Mouse (Mus musculus) embryo, embryonic 10.5 days (tissue): Measurements from ENCODE around the gene Rnaseh2c.

Source experiments
- DNase-seq: peaks from one replicate; pipeline ENCODE4 v3.0.0-alpha.2; 2015; ENCODE audit warnings: low spot score

The Rnaseh2c gene

DNA sequence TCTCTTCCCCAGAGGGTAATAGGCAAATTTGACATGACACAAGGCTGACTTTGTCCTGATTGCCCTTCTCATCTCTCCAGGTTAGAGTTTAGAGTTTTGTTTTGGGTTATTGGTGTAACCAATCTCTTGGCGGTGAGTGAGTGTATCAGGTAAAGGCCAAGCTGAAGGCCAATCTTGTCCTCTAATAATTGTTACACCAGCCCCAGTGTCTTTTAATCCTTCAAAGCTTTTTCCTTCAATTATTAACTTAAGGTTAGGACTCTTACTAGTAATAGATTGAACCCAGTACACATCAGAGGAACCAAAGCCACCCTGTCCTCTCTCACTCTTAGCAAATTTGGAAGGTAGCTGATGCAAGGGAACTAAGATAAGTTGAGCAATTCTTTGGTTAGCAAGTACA, 26.3 kb upstream of the Rnaseh2c start:
- no peak for DNase-seq

DNA sequence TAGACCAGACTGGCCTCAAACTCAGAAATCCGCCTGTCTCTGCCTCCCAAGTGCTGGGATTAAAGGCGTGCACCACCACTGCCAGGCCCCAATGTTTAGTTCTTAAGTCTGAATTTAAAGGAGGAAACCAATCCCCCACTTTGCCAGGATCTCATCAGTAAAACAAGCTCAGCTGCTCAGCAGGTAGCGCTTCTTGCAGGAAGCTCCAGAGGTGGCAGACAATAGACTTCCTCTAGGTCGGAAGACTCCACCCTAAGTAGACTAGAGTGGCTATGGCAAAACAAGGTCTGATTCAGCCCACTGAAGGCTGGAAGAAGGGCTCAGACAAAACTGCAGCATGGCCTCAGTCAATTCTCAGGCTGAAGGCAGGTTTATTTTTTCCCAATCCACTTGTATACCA, 21.7 kb upstream of the Rnaseh2c start:
- no peak for DNase-seq

DNA sequence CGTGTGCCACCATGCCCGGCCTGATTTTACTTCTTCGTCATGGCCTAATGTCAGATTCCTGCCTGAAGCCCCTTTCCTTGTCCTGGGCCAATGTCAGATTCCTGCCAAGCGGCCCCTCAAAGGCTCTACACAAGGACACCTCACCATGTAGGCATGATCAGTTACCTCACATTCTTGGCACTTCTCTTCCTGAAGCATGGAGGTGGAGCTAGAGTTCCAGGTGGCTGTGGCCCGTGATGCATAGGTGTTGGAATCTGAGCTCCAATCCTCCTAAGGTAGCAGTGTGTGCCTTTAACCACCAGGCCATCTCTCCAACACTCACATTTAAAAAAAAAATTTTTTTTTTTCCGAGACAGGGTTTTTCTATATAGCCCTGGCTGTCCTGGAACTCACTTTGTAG, 20.9 kb upstream of the Rnaseh2c start:
- no peak for DNase-seq

DNA sequence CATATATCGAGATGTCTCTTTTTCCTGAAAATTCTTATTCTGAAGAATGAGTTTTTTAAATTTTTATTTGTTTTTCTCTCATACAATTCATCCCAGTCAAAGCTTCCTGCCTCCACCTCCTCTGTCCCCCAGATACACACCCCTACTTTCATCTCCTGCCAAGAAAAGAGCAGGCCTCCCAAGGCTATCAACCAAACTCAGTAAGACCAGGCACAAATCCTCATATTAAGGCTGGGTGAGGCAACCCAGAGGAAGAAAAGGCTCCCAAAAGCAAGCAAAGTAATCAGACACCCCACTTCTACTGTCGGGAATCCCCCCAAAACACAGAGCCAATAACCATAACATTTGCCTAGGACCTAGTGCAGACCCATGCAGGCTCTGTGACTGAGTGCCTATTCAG, 19.7 kb upstream of the Rnaseh2c start:
- DNase-seq, result no peak

DNA sequence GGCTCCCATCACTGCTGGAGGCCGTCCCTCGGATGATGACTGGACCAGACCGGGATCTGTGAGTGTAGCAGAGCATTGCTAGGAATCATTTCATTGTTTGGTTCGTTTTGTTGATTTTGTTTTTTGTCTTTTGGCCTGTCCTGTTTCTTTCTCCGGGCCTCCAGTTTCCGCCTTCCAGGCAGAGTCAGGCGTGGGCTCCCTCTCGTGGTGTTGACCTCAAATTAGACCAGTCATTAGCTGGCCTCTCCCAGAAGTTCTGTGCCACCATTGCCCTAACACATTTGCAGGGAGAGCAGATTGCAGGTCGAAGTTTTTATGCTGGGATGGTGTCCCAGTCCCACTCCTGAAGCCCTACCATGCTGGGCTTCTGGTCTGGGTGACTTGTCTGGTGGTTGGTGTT, 12.5 kb upstream of the Rnaseh2c start:
- DNase-seq, result no peak

DNA sequence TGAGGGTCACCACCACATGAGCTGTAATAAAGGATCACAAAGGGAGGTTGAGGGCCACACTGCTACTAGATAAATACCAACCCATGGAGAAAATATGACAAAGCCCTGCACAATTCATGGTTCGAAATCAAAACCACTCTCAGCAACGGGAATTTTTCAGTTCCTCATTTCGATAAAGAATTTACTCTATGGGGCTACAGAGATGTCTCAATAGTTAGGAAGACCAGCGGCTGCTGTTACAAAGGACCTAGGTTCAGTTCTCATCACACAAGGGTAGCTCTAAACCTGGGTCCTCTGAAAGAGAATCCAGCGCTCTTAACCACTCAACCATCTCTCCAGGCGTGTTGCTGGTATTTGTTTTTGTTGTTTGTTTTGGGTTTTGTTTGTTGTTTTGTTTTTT, 9.8 kb upstream of the Rnaseh2c start:
- no peak for DNase-seq

DNA sequence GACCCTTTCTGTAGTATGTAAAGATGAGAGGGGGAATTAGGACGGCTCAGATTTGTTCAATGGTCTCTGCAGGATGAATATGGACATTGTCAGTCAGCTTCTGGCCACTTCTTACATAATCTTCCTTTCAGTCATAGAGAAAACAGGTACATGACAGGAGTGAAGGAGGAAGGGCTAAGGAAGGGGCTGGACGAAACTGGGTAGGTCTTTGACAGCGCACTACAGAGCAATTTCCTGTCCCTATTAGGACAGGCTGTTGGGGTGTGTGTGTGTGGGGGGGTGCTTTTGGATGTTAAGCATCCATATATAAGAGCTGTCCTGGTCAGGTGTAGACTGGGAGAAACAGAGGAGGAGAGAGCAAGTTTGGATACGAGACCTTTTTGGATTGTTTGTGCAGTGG, 2.4 kb upstream of the Rnaseh2c start:
- DNase-seq, result no peak

DNA sequence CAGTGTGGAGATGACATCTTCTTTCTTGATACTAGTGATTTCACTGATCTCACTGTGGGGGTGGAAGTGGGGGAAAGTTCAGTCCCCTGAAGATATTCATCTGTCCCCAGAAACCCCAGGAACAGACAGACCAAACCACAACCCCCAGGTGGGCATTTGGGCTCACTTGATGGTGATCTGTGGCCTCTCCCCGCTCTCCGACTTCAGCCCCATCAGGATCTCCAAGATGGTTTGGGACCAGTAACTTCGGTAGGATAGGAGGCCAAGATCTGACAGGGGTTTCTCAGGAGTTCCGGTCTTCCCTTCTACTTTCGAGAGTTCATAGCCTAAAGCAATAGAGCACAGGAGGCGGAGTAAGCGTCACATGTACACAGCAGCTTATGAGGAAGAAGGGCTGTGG, 2.0 kb downstream of the Rnaseh2c start:
- DNase-seq, result no peak

DNA sequence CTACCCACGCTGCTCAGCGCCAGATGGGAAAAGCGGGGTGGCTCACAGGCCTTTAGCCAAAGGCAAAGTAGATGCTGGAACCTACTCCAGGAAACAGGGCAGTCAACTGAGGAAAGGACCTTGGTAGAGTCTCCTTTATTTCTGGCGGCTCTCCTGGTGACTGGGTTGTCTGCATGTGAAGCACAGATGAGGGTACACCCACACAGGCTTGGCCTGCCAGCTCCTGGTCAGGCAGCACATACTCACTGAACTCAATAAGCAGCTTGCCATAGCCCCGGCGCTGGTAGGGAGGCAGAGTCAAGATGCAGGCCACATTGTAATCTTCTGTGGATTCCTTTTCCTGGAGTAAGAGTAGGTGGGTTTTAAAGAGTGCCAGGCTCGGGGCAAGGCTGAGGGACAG, 3.5 kb downstream of the Rnaseh2c start:
- no peak for DNase-seq

DNA sequence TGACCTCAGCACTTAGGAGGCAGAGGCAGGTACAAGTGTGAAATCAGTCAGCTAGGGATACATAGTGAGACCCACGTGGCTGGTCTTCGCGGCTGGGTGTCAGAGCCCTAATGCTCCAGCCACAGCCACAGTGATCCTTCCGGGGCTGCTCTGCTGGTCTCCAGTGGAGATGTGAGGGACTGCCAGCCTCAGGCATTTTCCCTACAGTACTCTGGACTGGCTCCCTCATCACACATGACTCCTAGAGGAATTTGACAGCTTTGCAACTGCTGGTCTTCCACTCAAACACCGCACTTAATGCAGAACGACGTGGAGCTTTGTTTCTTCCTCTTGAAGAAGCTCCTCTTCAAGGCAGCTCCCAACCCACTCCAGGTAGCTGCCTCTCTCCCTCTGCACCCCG, 4.5 kb downstream of the Rnaseh2c start:
- DNase-seq, result no peak

DNA sequence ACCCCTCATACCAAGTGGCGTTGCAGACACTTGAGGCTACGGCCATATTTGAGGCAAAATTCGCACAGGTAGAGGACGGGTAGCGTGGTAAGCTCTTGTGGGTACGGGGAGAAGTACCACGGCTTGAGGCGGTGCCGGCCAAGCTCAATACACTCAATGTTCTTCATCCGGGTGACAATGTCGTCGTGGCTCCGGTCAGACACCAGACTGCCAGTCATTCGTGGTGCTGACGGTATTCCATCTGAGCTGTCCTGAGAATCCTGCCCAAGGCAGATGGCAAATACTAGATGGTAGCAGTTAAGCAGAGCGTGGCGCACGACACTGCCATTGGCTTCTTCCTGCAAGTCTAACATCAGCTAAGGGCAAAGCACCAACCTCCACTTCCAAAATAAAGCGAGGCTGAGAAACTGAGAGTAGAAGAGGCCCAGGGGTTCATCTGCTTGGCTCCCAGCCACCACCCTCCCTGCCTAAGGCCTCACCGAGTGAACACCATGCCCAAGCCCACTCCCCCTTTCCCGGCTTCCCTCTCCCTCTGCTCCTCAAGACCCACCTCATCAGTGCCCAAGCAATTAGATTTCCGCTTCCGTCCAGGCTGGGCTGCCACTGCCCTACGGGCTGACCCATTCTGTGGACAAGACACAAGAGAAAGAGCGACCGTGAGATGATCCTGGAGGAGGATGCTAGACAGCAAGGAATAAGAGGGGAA, 6.2 kb downstream of the Rnaseh2c start:
- DNase-seq, result no peak

DNA sequence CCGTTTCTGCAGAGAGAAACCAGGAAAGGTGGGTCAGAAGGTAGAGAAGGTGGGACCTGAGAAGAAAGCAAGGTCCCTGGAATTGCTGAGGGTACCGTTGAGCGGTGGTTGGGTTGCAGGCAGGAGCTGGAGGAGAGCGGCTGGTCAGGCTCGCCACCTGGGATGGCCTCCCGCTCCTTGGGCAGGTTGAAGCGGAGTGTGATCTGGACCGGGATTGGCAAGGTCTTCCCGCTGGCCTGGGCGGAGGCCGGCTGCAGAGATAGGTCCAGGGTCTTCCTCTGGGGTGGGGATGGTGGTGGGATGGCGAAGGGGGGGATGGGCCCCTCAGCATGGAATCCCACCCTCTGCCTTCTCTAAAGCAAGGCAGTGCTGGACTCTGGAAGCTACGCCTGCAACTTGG, 7.0 kb downstream of the Rnaseh2c start:
- no peak for DNase-seq

DNA sequence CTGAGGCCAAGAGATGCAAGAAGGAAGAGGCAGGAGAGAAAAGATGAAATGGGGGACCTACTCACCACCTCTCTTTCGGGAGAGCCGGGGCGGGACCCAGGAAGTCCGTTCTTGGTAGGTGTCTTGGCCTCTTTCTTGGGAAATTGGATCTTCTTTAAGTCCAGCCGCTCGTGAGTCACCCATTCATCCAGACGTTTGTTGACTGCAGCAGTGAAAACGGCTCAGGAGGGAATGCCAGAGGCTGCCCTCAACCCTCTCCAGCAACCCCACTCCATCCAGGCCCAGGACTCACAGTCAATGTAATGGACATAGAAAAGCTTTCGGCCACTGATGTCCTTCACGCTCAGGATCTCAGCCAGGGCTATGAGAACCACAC, 7.5 kb downstream of the Rnaseh2c start:
- DNase-seq, result no peak

DNA sequence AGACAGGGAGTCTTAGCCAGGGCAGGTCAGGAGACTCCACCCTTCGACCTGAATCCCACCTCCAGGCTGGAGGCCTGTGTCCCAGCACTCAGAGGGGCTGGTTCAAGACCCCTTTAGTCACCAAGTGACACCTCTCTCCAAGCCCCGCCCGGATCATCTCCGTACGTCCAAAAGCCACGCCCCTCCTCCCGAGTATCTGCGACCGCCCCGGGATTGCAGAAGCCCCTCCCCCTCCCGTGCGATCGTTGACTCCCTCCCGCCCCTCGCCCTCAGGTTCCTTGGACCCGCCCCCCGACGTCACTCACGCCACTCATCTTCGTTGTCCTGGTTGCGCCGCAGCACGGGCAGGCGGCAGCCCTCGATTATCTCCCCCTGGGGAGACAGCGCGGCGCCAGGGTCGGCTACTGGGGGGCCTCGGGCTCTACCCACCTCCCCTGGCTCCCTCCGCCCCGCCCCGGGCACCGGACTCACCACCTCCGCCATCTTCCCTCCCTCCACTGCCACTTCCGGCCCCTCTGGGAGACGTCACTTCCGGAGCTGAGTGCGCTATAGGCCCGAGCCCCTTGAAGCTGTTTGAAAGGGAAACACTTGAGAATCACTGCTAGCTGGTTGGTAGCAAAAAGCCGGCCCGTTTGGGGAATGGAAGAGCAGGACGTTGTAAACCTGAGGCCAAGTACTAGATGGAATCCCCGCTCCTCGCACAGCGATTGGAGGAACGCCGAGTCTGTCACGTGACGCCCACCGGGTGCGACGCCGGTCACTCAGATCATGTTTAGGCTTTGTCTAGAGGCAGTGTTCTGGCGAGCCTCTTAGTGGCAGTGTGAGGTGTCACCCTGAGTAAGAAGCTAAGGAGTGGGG, 8.1 kb downstream of the Rnaseh2c start, which contains the start of gene Kat5:
Gene Kat5 (minus strand): TSS at position 691 of the 858 bp plus-strand sequence.
- DNase-seq, result peak; percentile 97

DNA sequence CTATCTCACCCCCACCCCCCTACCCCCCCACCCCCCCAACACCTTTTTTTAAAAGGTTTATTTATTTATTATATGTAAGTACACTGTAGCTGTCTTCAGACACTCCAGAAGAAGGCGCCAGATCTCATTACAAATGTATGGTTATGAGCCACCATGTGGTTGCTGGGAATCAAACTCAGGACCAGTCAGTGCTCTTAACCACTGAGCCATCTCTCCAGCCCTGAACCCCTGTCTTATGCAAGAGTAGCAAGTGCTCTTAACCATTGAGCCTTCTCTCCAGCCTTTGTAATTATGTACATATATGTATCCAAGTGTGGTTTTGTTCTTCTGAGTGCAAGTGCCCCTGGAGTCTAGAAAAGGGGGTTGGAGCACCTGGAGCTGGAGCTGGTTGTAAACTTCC, 10.3 kb downstream of the Rnaseh2c start:
- no peak for DNase-seq

DNA sequence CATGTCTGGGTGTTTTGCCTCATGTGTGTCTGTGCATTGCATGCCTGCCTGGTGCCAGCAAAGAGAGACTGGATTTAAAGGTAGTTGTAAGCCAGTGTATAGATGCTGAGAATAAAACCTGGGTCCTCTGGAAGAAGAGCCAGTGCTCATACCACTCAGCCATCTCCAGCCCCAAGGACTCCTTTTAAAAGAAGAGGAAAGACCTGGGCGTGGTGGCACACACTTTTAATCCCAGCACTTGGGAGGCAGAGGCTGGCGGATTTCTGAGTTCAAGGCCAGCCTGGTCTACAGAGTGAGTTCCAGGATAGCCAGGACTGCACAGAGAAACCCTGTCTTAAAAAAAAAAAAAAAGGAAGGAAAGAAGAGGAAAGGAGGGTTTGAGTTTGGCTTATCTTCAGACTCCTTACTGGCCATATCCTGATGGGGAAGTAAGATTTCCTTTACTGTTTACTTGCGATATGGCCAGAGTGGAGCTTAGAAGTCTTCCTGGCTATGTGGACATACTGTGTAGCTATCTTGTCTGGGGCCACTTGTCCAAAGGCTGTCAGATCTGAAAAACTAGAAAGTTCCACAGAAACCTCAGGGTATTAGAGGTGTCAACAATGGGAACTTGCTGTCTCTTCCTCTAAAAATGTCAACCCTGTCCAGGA, 11.2 kb downstream of the Rnaseh2c start:
- no peak for DNase-seq

DNA sequence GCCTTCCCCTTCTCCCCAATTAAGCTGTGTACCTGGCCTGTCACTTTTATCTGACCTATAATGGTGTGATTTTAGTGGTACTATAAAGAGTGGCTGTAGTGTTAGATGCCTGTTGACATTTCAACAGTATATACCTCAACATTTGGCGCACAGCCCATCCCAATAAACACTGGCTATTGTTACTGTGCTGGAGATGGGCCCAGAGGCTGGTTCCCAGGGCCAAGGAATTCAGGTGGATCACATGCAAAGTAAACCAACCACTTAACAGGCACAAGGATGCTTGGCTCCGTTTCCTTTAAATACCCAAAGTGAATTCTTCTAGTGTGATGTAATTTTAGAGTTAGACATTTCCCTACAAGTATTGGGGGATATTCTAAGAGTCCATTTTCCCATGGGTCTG, 13.3 kb downstream of the Rnaseh2c start:
- DNase-seq, result no peak

DNA sequence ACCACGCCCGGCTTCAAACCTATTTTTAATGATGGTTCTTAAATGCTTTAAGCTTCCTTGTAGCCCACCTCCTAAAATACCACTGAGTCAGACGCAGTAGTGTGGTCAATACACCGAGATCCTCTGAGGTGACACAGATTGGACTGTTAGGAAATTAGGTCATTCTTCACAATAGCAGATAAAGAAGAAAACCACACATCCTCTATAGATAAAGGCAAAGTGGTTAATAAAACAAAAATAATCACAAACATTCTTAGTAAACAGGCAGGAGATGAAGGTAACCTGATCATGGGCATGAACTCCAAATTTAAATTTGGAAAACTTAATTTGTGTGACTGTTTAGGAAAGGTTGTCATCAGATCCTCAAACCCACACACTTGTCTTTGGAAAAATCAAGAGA, 18.3 kb downstream of the Rnaseh2c start:
- DNase-seq, result no peak

DNA sequence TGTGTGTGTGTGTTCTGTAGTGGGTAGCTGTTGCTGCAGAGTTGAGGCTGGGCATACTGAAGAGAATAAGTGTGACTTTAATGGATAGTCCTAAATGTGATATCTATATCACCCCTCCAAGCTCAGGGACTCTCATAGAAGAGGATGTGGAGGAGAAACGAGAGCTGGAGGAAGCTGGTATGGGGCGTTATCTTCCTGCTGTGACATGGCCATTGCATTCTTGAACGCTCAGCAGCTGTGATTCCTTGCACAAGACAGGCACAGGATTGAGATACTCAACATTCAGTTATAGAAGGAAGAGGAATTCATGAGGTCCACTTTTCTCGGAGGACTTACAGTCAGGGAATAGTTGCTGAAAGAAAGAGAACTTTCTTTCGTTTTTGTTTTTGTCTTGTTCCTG, 20.2 kb downstream of the Rnaseh2c start:
- DNase-seq, result no peak

DNA sequence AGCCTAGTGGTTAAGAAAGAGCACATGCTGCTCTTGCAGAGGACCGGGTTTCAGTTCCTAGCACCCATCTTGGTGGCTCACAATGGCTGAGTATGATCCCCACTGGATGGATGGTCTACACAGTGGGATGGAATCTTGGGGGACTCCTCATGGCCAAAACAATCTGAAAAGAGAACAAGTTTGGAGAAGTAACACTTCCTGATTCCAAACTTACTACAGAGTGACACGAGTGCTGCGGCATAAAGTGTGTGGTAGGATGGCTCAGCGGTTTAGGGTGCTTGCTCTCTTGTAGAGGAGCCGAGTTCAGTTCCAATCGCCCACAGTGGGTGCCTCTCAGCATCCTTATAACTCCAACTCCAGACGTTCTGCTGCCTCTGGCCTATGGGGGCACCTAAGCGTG, 23.6 kb downstream of the Rnaseh2c start:
- DNase-seq, result no peak

DNA sequence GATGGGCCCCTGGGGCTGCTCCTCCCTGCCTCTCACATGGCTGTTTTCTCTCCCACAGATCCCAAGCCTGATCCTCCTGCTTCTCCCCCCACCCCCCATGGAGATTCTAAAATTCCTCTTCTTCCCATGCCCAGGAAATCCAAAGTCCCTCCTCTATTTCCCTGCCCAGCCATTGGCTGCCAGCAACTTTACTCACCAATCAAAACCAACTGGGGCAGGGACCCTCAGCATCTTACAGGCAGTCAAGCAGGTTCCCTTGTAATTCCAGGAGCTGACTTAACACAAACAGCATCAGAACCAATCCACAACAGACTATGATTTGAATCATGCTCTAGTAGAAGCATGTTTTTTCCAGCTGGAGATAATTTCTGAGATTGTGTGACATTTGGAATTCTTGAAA, 28.2 kb downstream of the Rnaseh2c start:
- no peak for DNase-seq

DNA sequence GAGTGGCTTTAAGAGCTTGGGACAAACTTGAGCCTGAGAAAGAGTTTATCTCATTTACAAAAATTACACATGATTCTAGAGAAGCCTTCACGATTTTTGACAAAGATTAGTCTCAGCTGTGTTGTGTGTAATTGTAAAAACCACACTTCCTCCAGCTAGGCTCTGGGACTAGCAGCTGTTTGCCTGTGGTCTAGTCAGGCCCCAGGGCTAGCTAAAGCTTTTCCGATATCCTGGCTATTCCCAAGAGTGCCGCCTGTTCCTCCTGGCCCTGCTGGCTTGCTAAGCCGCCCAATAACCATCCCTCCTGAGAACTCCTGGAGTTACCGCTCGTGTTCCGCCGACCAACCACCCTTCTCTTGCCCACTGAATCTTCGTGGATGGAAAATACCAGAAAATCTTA, 30.4 kb downstream of the Rnaseh2c start:
- DNase-seq, result no peak

DNA sequence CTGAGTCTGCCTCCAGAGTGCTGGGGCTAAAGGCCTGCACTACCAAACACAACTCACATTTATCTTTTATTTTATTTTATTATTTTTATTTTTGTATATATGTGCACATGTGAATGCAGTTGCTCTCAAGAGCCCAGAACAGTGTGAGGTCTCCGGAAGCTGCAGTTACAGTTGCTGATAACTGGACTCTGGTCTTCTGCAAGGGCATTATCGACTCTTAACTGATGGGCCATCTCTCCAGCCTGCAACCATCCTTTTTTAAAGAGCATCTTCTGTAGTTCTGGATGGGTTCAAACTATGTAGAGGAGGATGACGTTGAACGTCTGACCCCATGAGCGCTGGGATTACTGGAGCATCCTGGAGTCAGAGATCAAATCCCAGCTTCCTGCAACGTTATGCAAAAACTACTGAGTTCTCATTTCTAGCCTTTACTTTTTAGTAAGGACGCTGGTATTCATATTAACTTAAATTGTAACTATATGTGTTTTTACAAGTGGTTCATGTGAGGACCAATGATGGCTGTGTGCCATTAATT, 34.4 kb downstream of the Rnaseh2c start:
- DNase-seq, result no peak
